Mouse (Mus musculus) heart, embryonic 10.5 days (tissue): Measurements from ENCODE around the gene Hexb. TPM values are rescaled to one million over a fixed set of nuclear protein-coding genes. Genes with fewer than 3 reads are reported as not detected.

Experiments used
- DNase-seq: peaks from one replicate; pipeline ENCODE4 v3.0.0-alpha.2; 2017; ENCODE audit warnings: low spot score
- H3K27ac ChIP-seq: fragments of 300-500 bp; sonication (generic); 2 replicates; pipeline ENCODE4 v1.5.1; 2016; ENCODE audit warnings: mild to moderate bottlenecking
- H3K27me3 ChIP-seq: fragments of 300-500 bp; sonication (generic); 2 replicates; pipeline ENCODE4 v1.6.1; 2016; ENCODE audit warnings: mild to moderate bottlenecking; ENCODE audit not compliant: poor library complexity, insufficient read depth, severe bottlenecking
- H3K36me3 ChIP-seq: fragments of 300-500 bp; sonication (generic); 2 replicates; pipeline ENCODE4 v1.6.1; 2016; ENCODE audit warnings: mild to moderate bottlenecking, moderate library complexity
- H3K4me1 ChIP-seq: fragments of 300-500 bp; sonication (generic); 2 replicates; pipeline ENCODE4 v1.6.1; 2016; ENCODE audit warnings: mild to moderate bottlenecking
- H3K4me3 ChIP-seq: fragments of 300-500 bp; sonication (generic); 2 replicates; pipeline ENCODE4 v1.5.1; 2016; ENCODE audit warnings: mild to moderate bottlenecking, moderate library complexity
- H3K9me3 ChIP-seq: fragments of 300-500 bp; sonication (generic); 2 replicates; pipeline ENCODE4 v1.6.1; 2016; ENCODE audit warnings: mild to moderate bottlenecking, moderate library complexity
- WGBS: fragments of 180-500 bp; shearing (Covaris S2); methylation state at CpG from one replicate; pipeline ENCODE4 v1.1.7; 2016; 5-methylcytosine and 5-hydroxymethylcytosine counted together
- polyA plus RNA-seq: library from polyadenylated mRNA; unstranded; fragments of >200 nt; fragmentation: Nextera tagmentation; extraction: Ambion mirVana; gene quantifications from 2 replicates; pipeline ENCODE4 v1.2.1, GENCODE M21; 2016

Hexb gene
- 23.3 and 24.9 TPM in 2 replicates for polyA plus RNA-seq

- no peaks in the 10 kb centered on the region for H3K36me3 ChIP-seq
- peak within 1 kb of the TSS; percentile 89 for H3K27ac ChIP-seq
- DNase-seq: peak; percentile 95
- H3K27me3 ChIP-seq: no peaks in the 10 kb centered on the region; the same call in 1 of the 2 replicates
- no peaks in the 10 kb centered on the region for H3K9me3 ChIP-seq
- under 1% methylated on average over 45 of the region's 45 CpGs for WGBS
- H3K4me3 ChIP-seq: peak within 1 kb of the TSS; percentile 84
- H3K4me1 ChIP-seq: peaks cover 12% of the 10 kb centered on the region; the same call in 1 of the 2 replicates
Measured at GRCm38 (mm10) chr13:97197932-97198562, at the start of gene Hexb. TSS of gene Hexb (minus strand) at chr13:97198357.

- H3K4me3 ChIP-seq: no peak overlapping the region
- H3K27me3 ChIP-seq: no peaks in the 10 kb centered on the region
- no peak overlapping the region for H3K27ac ChIP-seq
- H3K9me3 ChIP-seq: no peaks in the 10 kb centered on the region
- DNase-seq: no peak
- H3K36me3 ChIP-seq: peaks cover 67% of the 10 kb centered on the region
- WGBS: 69% methylated on average over 4 of the region's 4 CpGs
- H3K4me1 ChIP-seq: peaks cover 61% of the 10 kb centered on the region
Measured at GRCm38 (mm10) chr13:97247754-97248153, 49.6 kb upstream of the Hexb start.

GRCm38 (mm10) chr13:97246217-97246616 lies 48.1 kb upstream of the Hexb start:
- Histone ChIP-seq H3K36me3 (peaks cover 55% of the 10 kb centered on the region), H3K27ac (no peak overlapping the region)

GRCm38 (mm10) chr13:97245157-97245556 lies 47.0 kb upstream of the Hexb start:
- WGBS: 82% methylated on average over 12 of the region's 12 CpGs
- H3K9me3 ChIP-seq: no peaks in the 10 kb centered on the region
- peaks cover 47% of the 10 kb centered on the region for H3K36me3 ChIP-seq
- H3K4me3 ChIP-seq: no peak overlapping the region
- no peak overlapping the region for H3K27ac ChIP-seq
- DNase-seq: no peak
- no peaks in the 10 kb centered on the region for H3K27me3 ChIP-seq
- peaks cover 64% of the 10 kb centered on the region for H3K4me1 ChIP-seq

More at GRCm38 (mm10) chr13:97246217-97246616, 48.1 kb upstream of the Hexb start:
- DNase-seq: no peak
- no peaks in the 10 kb centered on the region for H3K9me3 ChIP-seq
- 91% methylated on average over 16 of the region's 16 CpGs for WGBS
- H3K4me1 ChIP-seq: peaks cover 60% of the 10 kb centered on the region
- H3K27me3 ChIP-seq: no peaks in the 10 kb centered on the region
- H3K4me3 ChIP-seq: no peak overlapping the region

- Histone ChIP-seq H3K9me3 (no peaks in the 10 kb centered on the region), H3K4me1 (peaks cover 61% of the 10 kb centered on the region), H3K27me3 (no peaks in the 10 kb centered on the region), H3K27ac (no peak overlapping the region), H3K36me3 (peaks cover 46% of the 10 kb centered on the region), H3K4me3 (peak overlapping the region; percentile 89; the same call in 1 of the 2 replicates)
- 59% methylated on average over 11 of the region's 11 CpGs for WGBS
- no peak for DNase-seq
Measured at GRCm38 (mm10) chr13:97244712-97245105, 46.6 kb upstream of the Hexb start.

- WGBS: 52% methylated on average over 15 of the region's 15 CpGs
- H3K4me1 ChIP-seq: peaks cover 61% of the 10 kb centered on the region
- H3K36me3 ChIP-seq: peaks cover 40% of the 10 kb centered on the region
- no peak overlapping the region for H3K27ac ChIP-seq
- no peak for DNase-seq
- peak overlapping the region; percentile 89 for H3K4me3 ChIP-seq
- H3K27me3 ChIP-seq: 0 out of 2 replicates have a peak, but pooled peaks cover under 1% of the 10 kb centered on the region
- no peaks in the 10 kb centered on the region for H3K9me3 ChIP-seq
Measured at GRCm38 (mm10) chr13:97243962-97244711, 46.0 kb upstream of the Hexb start.

- WGBS: 3% methylated on average over 6 of the region's 6 CpGs
- peak overlapping the region; percentile 56; the same call in 1 of the 2 replicates for H3K27ac ChIP-seq
- H3K9me3 ChIP-seq: no peaks in the 10 kb centered on the region
- H3K4me3 ChIP-seq: peak overlapping the region; percentile 89
- peaks cover 28% of the 10 kb centered on the region for H3K36me3 ChIP-seq
- H3K4me1 ChIP-seq: peaks cover 52% of the 10 kb centered on the region
- DNase-seq: no peak
- 0 out of 2 replicates have a peak, but pooled peaks cover 6% of the 10 kb centered on the region for H3K27me3 ChIP-seq
Measured at GRCm38 (mm10) chr13:97242716-97243115, 44.6 kb upstream of the Hexb start.

- peak overlapping the region; percentile 97 for H3K27ac ChIP-seq
- under 1% methylated on average over 20 of the region's 20 CpGs for WGBS
- peaks cover 51% of the 10 kb centered on the region for H3K4me1 ChIP-seq
Measured at GRCm38 (mm10) chr13:97241787-97242280, 43.7 kb upstream of the Hexb start.

GRCm38 (mm10) chr13:97240965-97241786 lies 43.0 kb upstream of the Hexb start, which contains the start of gene Enc1:
TSS of gene Enc1 (plus strand) at chr13:97241105.
- H3K27ac ChIP-seq: peak within 1 kb of the TSS; percentile 97
- peak; percentile 95 for DNase-seq
- H3K9me3 ChIP-seq: no peaks in the 10 kb centered on the region
- under 1% methylated on average over 87 of the region's 89 CpGs for WGBS
- H3K36me3 ChIP-seq: peaks cover 14% of the 10 kb centered on the region
- H3K4me1 ChIP-seq: peaks cover 51% of the 10 kb centered on the region
- H3K27me3 ChIP-seq: 0 out of 2 replicates have a peak, but pooled peaks cover 6% of the 10 kb centered on the region
- H3K4me3 ChIP-seq: peak within 1 kb of the TSS; percentile 89

More at GRCm38 (mm10) chr13:97241787-97242280, 43.7 kb upstream of the Hexb start:
- H3K27me3 ChIP-seq: 0 out of 2 replicates have a peak, but pooled peaks cover 6% of the 10 kb centered on the region
- H3K36me3 ChIP-seq: peaks cover 20% of the 10 kb centered on the region
- no peaks in the 10 kb centered on the region for H3K9me3 ChIP-seq
- DNase-seq: no peak
- H3K4me3 ChIP-seq: peak overlapping the region; percentile 89

GRCm38 (mm10) chr13:97240279-97240964 lies 42.3 kb upstream of the Hexb start:
- DNase-seq: peak; percentile 89
- peaks cover 51% of the 10 kb centered on the region for H3K4me1 ChIP-seq
- WGBS: under 1% methylated on average over 35 of the region's 36 CpGs

GRCm38 (mm10) chr13:97239343-97240180 lies 41.4 kb upstream of the Hexb start:
- 5% methylated on average over 23 of the region's 23 CpGs for WGBS

More at GRCm38 (mm10) chr13:97240279-97240964, 42.3 kb upstream of the Hexb start:
- Histone ChIP-seq H3K4me3 (peak overlapping the region; percentile 89), H3K9me3 (no peaks in the 10 kb centered on the region), H3K27ac (peak overlapping the region; percentile 97), H3K27me3 (0 out of 2 replicates have a peak, but pooled peaks cover 6% of the 10 kb centered on the region), H3K36me3 (peaks cover 6% of the 10 kb centered on the region)

More at GRCm38 (mm10) chr13:97239343-97240180, 41.4 kb upstream of the Hexb start:
- H3K27me3 ChIP-seq: 0 out of 2 replicates have a peak, but pooled peaks cover 6% of the 10 kb centered on the region
- DNase-seq: peak; percentile 84
- peak overlapping the region; percentile 40 for H3K4me3 ChIP-seq
- no peaks in the 10 kb centered on the region for H3K36me3 ChIP-seq
- H3K27ac ChIP-seq: peak overlapping the region; percentile 62
- H3K9me3 ChIP-seq: no peaks in the 10 kb centered on the region
- H3K4me1 ChIP-seq: peaks cover 43% of the 10 kb centered on the region
